Mouse (Mus musculus) urinary bladder, adult 18-20 months (tissue): ENCODE data around the gene Lmod2.

Experiments used
- DNase-seq, 2 experiments: peaks; one replicate each; pipeline ENCODE4 v3.0.0; 2022; ENCODE audit warnings: low spot score in 2 of 2, mixed read lengths in 2 of 2

Gene Lmod2

DNA sequence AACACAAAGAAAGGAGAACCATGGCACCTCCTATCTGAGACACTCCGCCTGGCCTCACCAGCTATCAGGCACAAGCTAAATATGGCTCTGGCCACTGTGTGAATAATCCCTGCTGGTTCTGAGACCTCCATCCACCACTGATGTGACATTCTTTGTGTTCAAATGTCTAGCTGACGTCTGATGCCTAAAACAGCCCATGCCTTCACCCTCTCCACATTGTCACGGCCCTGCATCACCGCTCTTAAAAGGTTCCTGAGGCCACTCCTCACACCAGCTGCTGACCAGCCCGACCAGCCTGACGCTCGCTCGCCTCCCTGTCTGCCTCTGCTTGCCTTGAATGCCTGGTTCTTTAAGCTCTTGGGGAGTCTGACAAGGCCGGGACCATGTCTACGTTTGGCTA is at the start of gene Lmod2:
TSS of gene Lmod2 (plus strand) at position 263 of the 400 bp plus-strand sequence.
- no peak for DNase-seq

- DNase-seq, result no peak
Observed at GRCm38 (mm10) chr6:24549801-24550200, 47.8 kb upstream of the Lmod2 start.

DNA sequence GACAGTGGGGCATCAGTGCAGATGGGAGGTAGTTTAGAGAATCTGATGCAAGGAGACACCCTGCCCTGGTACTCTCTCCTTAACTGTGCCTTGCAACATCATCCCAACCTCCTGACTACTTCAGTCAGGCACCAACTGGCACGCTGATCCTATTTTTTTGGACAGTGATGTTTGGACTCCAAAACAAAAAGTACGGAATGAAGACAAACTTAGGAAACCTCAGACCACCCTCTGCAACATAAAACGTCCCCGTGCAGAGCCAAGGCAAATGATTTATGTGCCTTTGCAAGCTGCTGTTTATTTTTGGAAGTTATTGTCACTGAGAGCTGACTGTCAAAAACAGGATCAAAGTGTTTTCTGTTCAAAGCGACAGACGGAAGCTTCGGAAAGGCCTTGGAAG is 45.5 kb upstream of the Lmod2 start:
- no peak for DNase-seq

- no peak for DNase-seq
Observed at GRCm38 (mm10) chr6:24554427-24555086, 43.0 kb upstream of the Lmod2 start.

DNA sequence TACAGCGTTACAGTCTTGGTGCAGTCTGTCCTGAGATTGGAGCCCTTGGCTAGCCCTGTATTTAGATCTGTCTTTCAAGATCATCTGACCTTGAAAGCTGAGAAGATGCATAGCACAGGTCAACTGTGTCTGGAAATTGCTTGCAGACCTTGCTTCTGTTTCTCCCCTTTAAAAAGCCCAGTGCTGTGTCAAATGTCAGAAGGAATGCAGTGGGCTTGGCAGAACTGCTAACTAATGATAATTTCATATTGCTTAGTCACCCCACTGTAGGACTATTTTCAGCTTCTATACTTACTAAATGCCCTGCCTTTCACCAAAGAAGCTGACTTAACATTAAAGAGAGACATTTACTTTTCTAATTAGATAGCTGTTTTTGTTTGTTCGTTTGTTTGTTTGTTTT is 42.1 kb upstream of the Lmod2 start:
- DNase-seq, result no peak

DNA sequence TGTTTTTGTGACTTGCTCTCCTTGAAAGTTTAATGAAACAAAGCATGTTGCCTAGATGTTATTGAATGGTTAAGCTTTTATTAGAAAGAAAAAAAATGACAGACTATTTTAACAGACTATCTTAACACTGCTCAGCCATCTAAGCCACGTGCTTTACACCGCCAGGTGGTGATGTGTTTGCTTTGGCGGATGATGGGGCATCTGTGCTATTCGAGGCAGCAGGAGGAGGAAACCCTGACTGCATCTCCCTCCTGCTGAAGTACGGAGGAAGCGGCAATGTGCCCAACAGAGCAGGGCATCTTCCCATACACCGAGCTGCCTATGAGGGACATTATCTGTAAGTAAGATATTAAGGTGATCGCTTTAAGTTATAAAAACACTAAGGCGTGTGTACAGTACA is 33.5 kb upstream of the Lmod2 start:
- DNase-seq, result no peak

DNA sequence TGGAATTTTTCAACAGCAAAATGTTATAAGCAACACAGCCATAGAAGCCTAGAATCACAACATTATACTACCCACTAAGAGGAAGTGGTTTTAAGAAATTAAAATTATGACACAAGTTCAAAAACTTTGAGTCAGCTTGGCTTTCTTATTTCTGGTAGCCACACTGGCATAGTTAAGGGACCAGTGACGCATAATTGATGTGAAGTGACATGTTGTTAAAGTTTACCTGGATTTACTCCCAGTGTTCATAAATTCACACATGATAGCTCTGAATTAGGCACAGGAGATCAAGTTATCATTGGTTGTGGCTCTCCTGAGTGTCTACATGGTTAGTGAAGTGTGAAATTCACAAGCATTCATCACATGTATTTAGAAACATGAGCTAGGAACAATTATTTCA is 32.7 kb upstream of the Lmod2 start:
- no peak for DNase-seq

- no peak for DNase-seq
Observed at GRCm38 (mm10) chr6:24568963-24569362, 28.6 kb upstream of the Lmod2 start.

DNA sequence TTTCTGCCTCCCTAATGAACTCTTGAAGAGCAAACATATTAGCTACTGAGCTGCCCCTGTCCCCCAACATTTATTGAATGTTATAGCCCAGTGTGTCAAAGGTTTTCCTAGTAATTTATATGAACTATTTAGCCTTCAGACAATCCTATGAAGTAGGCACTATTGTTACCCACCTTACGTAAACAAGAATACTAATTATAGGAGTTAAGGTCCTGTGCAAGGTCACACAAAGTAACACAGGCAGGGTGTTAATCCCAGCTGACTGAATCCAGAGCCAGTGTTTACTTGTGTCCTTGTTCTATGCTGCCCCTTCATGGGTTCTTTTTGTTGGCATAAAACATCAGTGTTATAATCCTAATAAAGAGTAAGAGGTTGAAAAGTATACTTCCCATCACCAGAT is 27.9 kb upstream of the Lmod2 start:
- DNase-seq, result no peak

GRCm38 (mm10) chr6:24570278-24570677 is 27.3 kb upstream of the Lmod2 start:
- no peak for DNase-seq

- DNase-seq, result no peak
Observed at GRCm38 (mm10) chr6:24571126-24571525, 26.4 kb upstream of the Lmod2 start.

DNA sequence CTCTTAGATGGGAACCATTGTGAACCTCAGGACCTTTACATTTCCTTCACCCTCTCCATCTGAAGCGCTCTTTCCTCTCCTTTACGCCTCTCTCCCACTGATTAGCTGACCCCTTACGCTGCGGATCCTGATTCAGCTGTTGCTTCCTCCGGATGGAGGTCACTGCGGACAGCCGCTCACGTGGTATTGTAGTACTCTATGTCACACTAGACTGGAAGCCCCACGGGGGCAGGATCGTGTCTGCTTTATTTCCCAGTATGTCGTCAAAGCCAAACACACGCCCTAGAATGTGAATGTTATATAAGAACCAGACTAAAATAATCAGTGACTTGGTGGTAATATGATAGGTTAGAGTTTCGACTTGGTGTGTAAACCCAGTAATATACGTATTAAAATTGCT is 25.1 kb upstream of the Lmod2 start:
- no peak for DNase-seq

DNA sequence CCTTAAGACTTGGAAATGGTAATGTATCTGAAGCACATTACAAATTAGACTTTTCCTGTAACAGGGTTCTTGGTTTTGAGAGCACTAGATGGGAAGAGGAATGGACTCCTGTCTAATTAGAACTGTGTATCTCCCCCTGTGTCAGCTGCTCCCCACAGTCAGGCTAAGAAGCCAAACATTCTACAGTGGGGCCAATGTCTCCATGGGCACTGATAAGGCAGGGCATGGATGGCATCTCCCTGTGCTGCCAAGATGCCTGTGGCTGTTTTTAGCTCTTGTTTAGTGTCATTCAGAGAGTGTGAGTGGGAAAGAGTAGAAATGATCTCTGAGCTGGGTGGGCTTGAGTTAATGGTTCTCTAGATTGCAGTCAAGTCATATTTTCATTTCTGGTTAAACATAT is 24.2 kb upstream of the Lmod2 start:
- no peak for DNase-seq

DNA sequence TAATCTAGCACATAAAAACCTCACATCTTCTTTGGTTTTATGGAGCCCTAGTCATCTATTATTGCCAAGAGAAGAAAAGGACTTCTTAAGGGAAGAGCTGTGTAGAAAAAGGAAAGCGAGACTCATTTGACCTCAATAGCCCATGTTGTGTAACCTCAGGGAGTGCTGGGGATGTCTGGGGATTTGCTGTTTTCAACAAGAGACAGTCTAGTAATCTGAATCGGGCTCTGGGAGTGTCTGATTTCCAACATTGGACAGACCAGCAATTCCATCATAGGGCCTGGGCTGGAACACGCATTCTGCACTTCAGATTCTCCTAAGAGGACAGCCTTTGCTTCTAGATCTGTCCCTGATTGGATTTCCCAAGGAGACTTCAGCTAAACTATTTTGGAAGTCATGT is 14.1 kb upstream of the Lmod2 start:
- peak in 1 of 2 experiments; percentile 16 for DNase-seq

DNA sequence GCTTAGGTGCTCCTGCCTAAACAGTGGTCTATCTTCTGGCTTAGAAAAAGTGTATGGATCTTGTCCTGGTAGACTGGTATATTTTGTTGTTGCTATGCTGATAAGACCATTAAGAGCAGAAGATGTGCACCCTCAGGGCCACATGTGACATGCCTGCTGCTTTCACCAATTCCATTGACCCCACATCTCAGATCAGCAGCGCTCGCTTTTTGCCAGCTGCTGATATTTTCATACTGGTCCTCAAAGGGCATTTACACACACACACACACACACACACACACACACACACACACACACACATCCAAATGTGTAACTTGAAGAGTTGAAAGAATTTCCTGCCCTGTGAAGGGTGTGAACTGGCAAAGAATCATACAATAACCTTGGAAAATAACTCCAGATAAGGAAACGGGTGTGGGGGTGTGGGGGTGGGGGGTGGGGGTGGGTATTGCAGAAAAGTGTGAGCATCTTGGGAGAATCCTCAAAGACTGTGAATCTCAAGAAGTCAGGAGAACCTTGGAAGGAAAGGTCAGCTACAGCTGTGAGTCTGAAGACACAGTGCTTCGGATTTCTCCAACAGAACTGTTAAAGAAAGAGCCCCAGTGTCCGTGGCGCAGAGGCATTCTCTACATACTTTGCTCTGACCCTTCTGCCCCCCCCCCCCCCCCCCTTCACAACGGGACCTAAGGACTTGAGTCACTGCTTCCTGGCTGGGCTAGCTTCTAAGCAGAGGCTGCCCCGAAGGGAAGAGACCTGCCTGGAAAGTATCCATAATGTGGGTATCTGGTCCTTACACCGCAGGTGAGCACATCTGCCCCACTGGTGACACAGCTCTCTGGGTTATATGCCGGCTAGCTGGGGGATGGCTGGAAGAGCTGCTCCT is 11.9 kb upstream of the Lmod2 start:
- no peak for DNase-seq

- DNase-seq, result peak in 1 of 2 experiments; percentile 34
Observed at GRCm38 (mm10) chr6:24586885-24587284, 10.7 kb upstream of the Lmod2 start.

DNA sequence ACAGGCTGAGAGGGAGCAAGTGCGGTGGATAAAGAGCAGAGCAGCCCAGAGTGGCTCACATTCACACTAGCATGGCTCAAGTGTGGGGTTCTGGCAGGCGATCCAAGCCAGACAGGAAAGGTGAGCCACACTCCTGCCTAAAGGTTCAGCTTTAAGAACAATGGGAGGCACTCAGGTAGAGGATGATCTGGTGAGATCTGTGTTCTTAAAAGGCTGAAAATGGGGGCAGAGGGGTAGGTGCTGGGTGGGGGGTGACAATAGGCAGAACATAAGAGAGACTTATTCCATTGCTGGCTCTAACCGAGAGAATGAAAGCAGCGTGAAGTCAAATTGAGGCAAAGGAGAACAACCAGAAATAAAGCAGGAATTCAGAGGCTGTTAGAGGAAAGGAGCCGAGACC is 7.3 kb upstream of the Lmod2 start:
- no peak for DNase-seq

DNA sequence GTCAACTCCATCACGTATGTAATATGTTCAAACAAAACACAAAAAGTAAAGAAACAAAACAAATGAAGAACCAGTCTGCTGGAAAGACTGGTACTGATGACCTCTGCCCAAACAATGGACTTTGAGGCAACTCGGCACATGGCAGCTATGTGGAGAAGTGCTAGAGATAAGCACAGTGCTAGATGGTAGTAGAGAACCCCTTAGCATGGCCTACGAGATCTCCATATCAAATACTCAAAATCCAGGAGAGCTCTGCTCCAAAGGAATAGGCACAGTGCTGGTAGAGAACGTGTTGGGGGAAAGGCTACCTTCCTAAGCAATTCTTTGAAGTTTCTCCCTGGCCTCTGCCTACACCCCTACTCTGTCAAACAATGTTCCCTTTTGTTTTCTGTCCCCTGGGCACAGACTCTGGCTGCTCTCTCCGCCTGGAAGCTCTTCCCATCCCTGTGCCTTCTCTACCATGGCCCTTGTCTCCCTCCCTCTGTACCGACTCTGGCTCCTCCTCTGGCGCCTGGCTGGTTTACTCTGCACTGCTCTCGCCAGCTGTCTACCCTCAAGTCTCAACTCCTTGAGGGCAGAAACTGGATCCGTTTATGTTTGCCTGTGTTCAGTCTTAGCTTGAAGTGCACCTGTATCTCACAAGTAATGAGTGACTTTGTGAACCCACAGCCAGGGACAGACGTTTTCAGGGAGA is 5.9 kb upstream of the Lmod2 start:
- DNase-seq, result no peak

GRCm38 (mm10) chr6:24599179-24599578 is 1.6 kb downstream of the Lmod2 start:
- DNase-seq, result no peak

- no peak for DNase-seq
Observed at GRCm38 (mm10) chr6:24599639-24600038, 2.1 kb downstream of the Lmod2 start.

GRCm38 (mm10) chr6:24600134-24600533 is 2.6 kb downstream of the Lmod2 start:
- no peak for DNase-seq

- DNase-seq, result no peak
Observed at GRCm38 (mm10) chr6:24600726-24601125, 3.2 kb downstream of the Lmod2 start.

DNA sequence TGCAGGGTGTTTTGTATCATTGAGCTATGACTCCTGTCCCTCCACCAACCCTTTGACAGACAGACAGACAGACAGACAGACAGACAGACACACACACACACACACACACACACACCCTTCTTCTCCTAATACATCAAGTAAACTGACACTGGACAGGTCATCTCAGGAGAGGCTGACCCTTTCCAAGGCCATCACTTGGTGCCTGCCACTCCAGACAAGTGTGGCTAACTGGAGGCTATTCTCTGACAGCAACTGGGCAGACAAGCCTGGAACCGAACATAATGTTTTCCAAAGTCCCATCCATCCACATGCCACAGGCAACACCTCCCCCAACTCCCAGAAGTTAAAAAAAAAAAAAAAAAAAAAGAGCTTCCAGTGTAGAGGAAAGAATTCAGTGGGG is 4.1 kb downstream of the Lmod2 start:
- DNase-seq, result no peak
